Mouse (Mus musculus) heart, embryonic 15.5 days (tissue): ENCODE results near the gene Gapdh. TPM values are rescaled to one million over a fixed set of nuclear protein-coding genes. Genes with fewer than 3 reads are reported as not detected.
A peak's percentile ranks its signal among the peaks of the same experiment; 100 is the strongest.

Source experiments
- ATAC-seq: fragments of 200-750 bp; cut with Nextera tagmentation; replicated peaks from 2 replicates; pipeline ENCODE4 v1.8.0; 2017; ENCODE audit warnings: low read depth, moderate TSS enrichment; ENCODE audit not compliant: insufficient number of reproducible peaks, insufficient read depth, low FRiP score
- H3K27ac ChIP-seq: fragments of 300-500 bp; sonication (generic); 2 replicates; pipeline ENCODE4 v1.5.1; 2015; ENCODE audit warnings: mild to moderate bottlenecking, inconsistent platforms
- H3K27me3 ChIP-seq: fragments of 300-500 bp; sonication (generic); 2 replicates; pipeline ENCODE4 v1.6.1; 2015; ENCODE audit warnings: inconsistent platforms
- H3K36me3 ChIP-seq: fragments of 300-500 bp; sonication (generic); 2 replicates; pipeline ENCODE4 v1.6.1; 2015; ENCODE audit warnings: mild to moderate bottlenecking, inconsistent platforms
- H3K4me1 ChIP-seq: fragments of 300-500 bp; sonication (generic); replicated peaks from 2 replicates; pipeline ENCODE4 v1.6.1; 2015; ENCODE audit warnings: inconsistent platforms
- H3K4me2 ChIP-seq: fragments of 300-500 bp; sonication (generic); 2 replicates; pipeline ENCODE4 v1.6.1; 2015; ENCODE audit warnings: inconsistent platforms, mild to moderate bottlenecking, moderate library complexity
- H3K4me3 ChIP-seq: fragments of 300-500 bp; sonication (generic); 2 replicates; pipeline ENCODE4 v1.5.1; 2015; ENCODE audit warnings: mild to moderate bottlenecking, inconsistent platforms
- H3K9ac ChIP-seq: fragments of 300-500 bp; sonication (generic); 2 replicates; pipeline ENCODE4 v1.6.1; 2015; ENCODE audit warnings: mild to moderate bottlenecking, inconsistent platforms
- H3K9me3 ChIP-seq: fragments of 300-500 bp; sonication (generic); replicated peaks from 2 replicates; pipeline ENCODE4 v1.6.1; 2016; ENCODE audit warnings: inconsistent platforms
- WGBS: fragments of 180-500 bp; shearing (Covaris S2); methylation state at CpG from one replicate; pipeline ENCODE4 v1.1.7; 2015; ENCODE audit warnings: mixed read lengths; 5-methylcytosine and 5-hydroxymethylcytosine counted together
- polyA plus RNA-seq: library from polyadenylated mRNA; unstranded; fragments of >200 nt; fragmentation: Nextera tagmentation; extraction: Ambion mirVana; gene quantifications from 2 replicates; pipeline ENCODE4 v1.2.1, GENCODE M21; 2015

Gene Gapdh
- polyA plus RNA-seq, 1 experiment from 2014 or later = 4,210 TPM

DNA sequence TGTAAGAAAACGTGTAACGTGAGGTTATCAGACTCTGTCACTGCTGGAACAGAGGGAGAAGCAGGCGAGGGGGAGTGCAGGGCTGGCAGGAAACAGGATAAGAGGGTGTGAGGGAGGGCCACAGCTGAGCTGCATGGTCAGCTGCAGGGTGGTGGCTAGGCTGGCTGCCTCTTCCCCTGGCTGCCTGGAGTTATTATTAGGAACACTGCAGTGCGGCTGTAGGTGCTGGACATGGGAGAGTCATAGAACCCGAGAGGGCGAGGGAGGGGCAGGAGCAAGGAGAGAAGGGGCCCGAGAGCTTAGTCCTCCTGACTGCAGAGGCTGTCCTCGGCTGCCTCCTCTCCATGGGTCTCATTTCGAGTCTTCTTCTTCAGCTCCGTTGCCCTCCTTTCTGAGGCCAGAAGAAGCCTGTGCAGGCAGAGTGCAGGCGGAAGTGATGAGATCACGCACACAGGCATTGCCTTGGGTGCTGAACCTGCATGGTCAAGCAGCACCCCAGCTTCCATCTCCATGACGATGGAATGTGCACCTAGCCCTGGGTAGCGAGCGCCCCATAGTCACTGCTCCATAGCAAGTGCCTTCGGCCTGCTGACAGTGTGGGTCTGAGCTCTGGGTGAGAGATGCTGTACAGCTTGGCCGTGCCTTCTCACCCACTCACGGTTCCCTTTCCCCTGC lies 17.9 kb downstream of the Gapdh start:
- WGBS = 23% methylated on average over 18 of the region's 18 CpGs

DNA sequence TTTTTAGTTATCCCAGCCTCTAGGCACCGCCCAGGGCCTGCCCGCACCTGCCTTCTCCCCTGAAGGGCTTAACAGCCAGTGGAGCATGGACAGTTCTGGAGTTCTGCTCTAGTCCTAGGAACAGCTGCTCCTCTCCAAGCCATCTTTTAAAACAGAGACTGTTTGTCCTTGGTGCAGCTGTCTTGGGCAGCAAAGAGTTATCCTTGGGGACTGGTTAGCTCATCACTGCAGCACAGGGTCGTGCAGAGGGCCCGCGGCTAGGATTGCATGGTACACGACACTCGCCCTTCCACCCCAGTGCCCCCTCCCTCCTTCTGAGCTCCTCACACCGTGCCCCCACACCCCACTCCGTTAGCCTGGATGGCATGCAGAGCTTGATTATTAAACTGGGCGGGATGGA lies 18.9 kb downstream of the Gapdh start:
- Histone ChIP-seq H3K9me3 (no peaks in the 10 kb centered on the region), H3K27ac (peak overlapping the region; percentile 95), H3K4me2 (peak overlapping the region; percentile 75), H3K36me3 (peaks cover 19% of the 10 kb centered on the region; the same call in 1 of the 2 replicates), H3K4me3 (peak overlapping the region; percentile 74), H3K4me1 (peaks cover 57% of the 10 kb centered on the region), H3K27me3 (no peaks in the 10 kb centered on the region), H3K9ac (peak overlapping the region; percentile 46)
- WGBS = 49% methylated on average over 10 of the region's 10 CpGs
- no peak for ATAC-seq

More for the DNA sequence above, 17.9 kb downstream of the Gapdh start:
- Histone ChIP-seq H3K9ac (peak overlapping the region; percentile 46), H3K4me2 (peak overlapping the region; percentile 75), H3K9me3 (no peaks in the 10 kb centered on the region), H3K27ac (peak overlapping the region; percentile 95), H3K4me3 (peak overlapping the region; percentile 74), H3K36me3 (peaks cover 22% of the 10 kb centered on the region; the same call in 1 of the 2 replicates), H3K4me1 (peaks cover 57% of the 10 kb centered on the region), H3K27me3 (no peaks in the 10 kb centered on the region)
- peak; percentile 81 for ATAC-seq

- peaks cover 57% of the 10 kb centered on the region for H3K4me1 ChIP-seq
- ATAC-seq = no peak
- H3K27ac ChIP-seq = peak overlapping the region; percentile 95
- no peaks in the 10 kb centered on the region for H3K9me3 ChIP-seq
- H3K27me3 ChIP-seq = no peaks in the 10 kb centered on the region
- H3K9ac ChIP-seq = peak overlapping the region; percentile 46
- H3K4me2 ChIP-seq = peak overlapping the region; percentile 75
- H3K36me3 ChIP-seq = peaks cover 17% of the 10 kb centered on the region
- 47% methylated on average over 4 of the region's 4 CpGs for WGBS
- H3K4me3 ChIP-seq = peak overlapping the region; percentile 74
Measured at GRCm38 (mm10) chr6:125146797-125147196, 19.5 kb downstream of the Gapdh start.

GRCm38 (mm10) chr6:125146148-125146547 lies 20.1 kb downstream of the Gapdh start:
- Histone ChIP-seq H3K4me3 (peak overlapping the region; percentile 74), H3K27me3 (no peaks in the 10 kb centered on the region), H3K36me3 (peaks cover 20% of the 10 kb centered on the region), H3K9me3 (no peaks in the 10 kb centered on the region), H3K27ac (peak overlapping the region; percentile 95), H3K9ac (peak overlapping the region; percentile 81), H3K4me2 (peak overlapping the region; percentile 75), H3K4me1 (peaks cover 57% of the 10 kb centered on the region)
- no peak for ATAC-seq
- 42% methylated on average over 7 of the region's 7 CpGs for WGBS

- 2% methylated on average over 35 of the region's 35 CpGs for WGBS
- Histone ChIP-seq H3K4me1 (peaks cover 56% of the 10 kb centered on the region), H3K4me3 (peak overlapping the region; percentile 74), H3K9me3 (no peaks in the 10 kb centered on the region), H3K36me3 (peaks cover 27% of the 10 kb centered on the region), H3K27me3 (no peaks in the 10 kb centered on the region), H3K9ac (peak overlapping the region; percentile 81), H3K4me2 (peak overlapping the region; percentile 75), H3K27ac (peak overlapping the region; percentile 95)
- ATAC-seq = peak; percentile 23; the same call in 1 of the 2 replicates
Measured at GRCm38 (mm10) chr6:125145479-125145951, 20.8 kb downstream of the Gapdh start.

DNA sequence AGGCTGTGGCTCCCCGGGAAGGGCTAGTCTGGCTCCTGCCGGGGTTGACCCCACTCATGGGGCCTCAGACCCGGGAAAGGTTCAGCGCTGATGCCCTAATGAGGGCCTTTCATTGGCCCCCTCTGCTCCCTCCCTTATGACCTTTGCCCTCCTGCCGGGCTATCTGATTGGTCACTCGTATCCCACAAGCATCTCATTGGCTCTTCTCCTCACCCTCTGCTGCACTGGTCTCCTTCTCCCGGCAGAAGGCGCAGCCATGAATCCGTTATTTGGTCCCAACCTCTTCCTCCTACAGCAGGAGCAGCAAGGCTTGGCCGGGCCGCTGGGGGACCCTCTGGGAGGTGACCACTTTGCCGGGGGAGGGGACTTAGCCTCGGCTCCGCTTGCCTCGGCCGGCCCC lies 21.3 kb downstream of the Gapdh start, which contains the start of gene Iffo1:
Iffo1 (plus strand) TSS at position 241 of the 400 bp plus-strand sequence.
- WGBS = 1% methylated on average over 16 of the region's 16 CpGs
- peak within 1 kb of the TSS; percentile 81 for H3K9ac ChIP-seq
- H3K4me2 ChIP-seq = peak within 1 kb of the TSS; percentile 75
- peak; percentile 77 for ATAC-seq
- peak within 1 kb of the TSS; percentile 95 for H3K27ac ChIP-seq
- H3K9me3 ChIP-seq = no peaks in the 10 kb centered on the region
- peaks cover 52% of the 10 kb centered on the region for H3K4me1 ChIP-seq
- H3K27me3 ChIP-seq = no peaks in the 10 kb centered on the region
- H3K4me3 ChIP-seq = peak within 1 kb of the TSS; percentile 74
- peaks cover 32% of the 10 kb centered on the region for H3K36me3 ChIP-seq

- H3K27me3 ChIP-seq = no peaks in the 10 kb centered on the region
- ATAC-seq = no peak
- no peak overlapping the region for H3K4me2 ChIP-seq
- 81% methylated on average over 9 of the region's 9 CpGs for WGBS
- H3K36me3 ChIP-seq = peaks cover 43% of the 10 kb centered on the region
- H3K9me3 ChIP-seq = no peaks in the 10 kb centered on the region
- no peak overlapping the region for H3K27ac ChIP-seq
- no peak overlapping the region for H3K4me3 ChIP-seq
- no peak overlapping the region for H3K9ac ChIP-seq
- peaks cover 42% of the 10 kb centered on the region for H3K4me1 ChIP-seq
Measured at GRCm38 (mm10) chr6:125143904-125144303, 22.4 kb downstream of the Gapdh start.

GRCm38 (mm10) chr6:125143128-125143527 lies 23.1 kb downstream of the Gapdh start:
- Histone ChIP-seq H3K4me3 (no peak overlapping the region), H3K4me1 (peaks cover 34% of the 10 kb centered on the region), H3K9ac (no peak overlapping the region), H3K4me2 (no peak overlapping the region), H3K36me3 (peaks cover 50% of the 10 kb centered on the region), H3K27me3 (no peaks in the 10 kb centered on the region), H3K27ac (no peak overlapping the region), H3K9me3 (no peaks in the 10 kb centered on the region)
- no peak for ATAC-seq
- WGBS = 74% methylated on average over 3 of the region's 3 CpGs

- H3K9ac ChIP-seq = no peak overlapping the region
- H3K4me3 ChIP-seq = no peak overlapping the region
- WGBS = 88% methylated on average over 8 of the region's 8 CpGs
- H3K27ac ChIP-seq = no peak overlapping the region
- no peaks in the 10 kb centered on the region for H3K9me3 ChIP-seq
- no peaks in the 10 kb centered on the region for H3K27me3 ChIP-seq
- H3K36me3 ChIP-seq = peaks cover 57% of the 10 kb centered on the region
- ATAC-seq = no peak
- no peak overlapping the region for H3K4me2 ChIP-seq
- peaks cover 27% of the 10 kb centered on the region for H3K4me1 ChIP-seq
Measured at GRCm38 (mm10) chr6:125142436-125142835, 23.8 kb downstream of the Gapdh start.

GRCm38 (mm10) chr6:125139747-125140146 lies 26.5 kb downstream of the Gapdh start:
- Histone ChIP-seq H3K27me3 (no peaks in the 10 kb centered on the region), H3K27ac (no peak overlapping the region), H3K4me3 (no peak overlapping the region), H3K9me3 (no peaks in the 10 kb centered on the region), H3K36me3 (peaks cover 82% of the 10 kb centered on the region), H3K9ac (no peak overlapping the region), H3K4me2 (no peak overlapping the region), H3K4me1 (peaks cover 5% of the 10 kb centered on the region)
- ATAC-seq = no peak
- WGBS = 90% methylated on average over 7 of the region's 7 CpGs

DNA sequence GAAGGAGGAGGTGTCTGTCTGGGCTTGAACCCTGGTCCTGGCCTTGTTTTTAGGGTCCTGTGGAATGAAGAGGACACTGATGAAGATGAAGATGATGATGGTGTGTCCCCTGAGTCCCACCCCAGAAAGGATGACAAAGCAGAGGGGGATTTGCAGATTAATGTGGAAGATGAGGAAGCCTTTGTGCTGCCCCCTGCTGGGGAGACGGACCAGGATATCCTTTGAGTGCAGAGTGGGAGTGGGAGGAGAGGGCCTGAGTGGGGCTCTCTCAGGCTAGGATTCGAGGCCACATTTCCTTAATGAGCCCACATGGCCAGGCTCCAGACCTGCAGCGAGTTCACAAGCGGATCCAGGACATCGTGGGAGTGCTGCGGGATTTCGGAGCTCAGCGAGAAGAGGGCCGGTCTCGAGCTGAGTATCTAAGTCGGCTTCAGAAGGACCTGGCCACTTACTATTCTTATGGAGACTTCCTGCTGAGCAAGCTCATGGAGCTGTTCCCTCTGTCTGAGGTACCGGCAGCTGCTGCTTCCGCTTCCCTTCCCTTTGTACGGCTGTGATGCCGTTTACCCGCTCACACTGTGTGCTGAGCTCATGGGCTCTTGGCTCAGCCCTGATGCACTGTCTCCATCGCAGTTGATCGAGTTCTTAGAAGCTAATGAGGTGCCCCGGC lies 29.1 kb downstream of the Gapdh start:
- ATAC-seq = no peak
- Histone ChIP-seq H3K9me3 (no peaks in the 10 kb centered on the region), H3K27ac (no peak overlapping the region), H3K27me3 (no peaks in the 10 kb centered on the region), H3K4me3 (no peak overlapping the region), H3K4me2 (no peak overlapping the region), H3K9ac (no peak overlapping the region), H3K36me3 (peaks cover 87% of the 10 kb centered on the region), H3K4me1 (peaks cover 14% of the 10 kb centered on the region)
- WGBS = 88% methylated on average over 19 of the region's 19 CpGs
